Mouse (Mus musculus) urinary bladder, postnatal 10 days (tissue): ENCODE results near the gene Eqtn.

Experiments
- DNase-seq: peaks from one replicate; pipeline ENCODE4 v3.0.0; 2022; ENCODE audit warnings: low spot score

Gene Eqtn

DNA sequence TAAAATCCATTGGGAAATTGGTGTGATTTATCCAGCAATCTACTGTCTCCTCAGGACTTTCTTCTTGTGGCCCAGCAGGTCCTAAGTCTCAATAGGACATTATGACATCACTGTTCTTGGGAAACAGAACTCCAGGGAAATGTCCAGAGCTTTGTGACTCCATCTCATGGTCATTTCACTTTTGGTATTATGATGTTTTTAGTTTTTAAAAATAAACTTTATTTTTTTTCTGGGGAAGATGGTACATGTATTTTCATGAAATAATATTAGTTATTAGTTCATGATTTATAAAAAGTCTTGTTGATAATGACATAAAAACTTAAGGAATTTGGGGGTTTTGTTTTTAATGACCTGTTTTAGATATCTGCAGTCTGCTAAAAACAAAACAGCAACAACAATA, at the start of gene Eqtn:
Gene Eqtn, minus strand, starts transcription at position 101 of the 400 bp plus-strand sequence.
- no peak for DNase-seq

DNA sequence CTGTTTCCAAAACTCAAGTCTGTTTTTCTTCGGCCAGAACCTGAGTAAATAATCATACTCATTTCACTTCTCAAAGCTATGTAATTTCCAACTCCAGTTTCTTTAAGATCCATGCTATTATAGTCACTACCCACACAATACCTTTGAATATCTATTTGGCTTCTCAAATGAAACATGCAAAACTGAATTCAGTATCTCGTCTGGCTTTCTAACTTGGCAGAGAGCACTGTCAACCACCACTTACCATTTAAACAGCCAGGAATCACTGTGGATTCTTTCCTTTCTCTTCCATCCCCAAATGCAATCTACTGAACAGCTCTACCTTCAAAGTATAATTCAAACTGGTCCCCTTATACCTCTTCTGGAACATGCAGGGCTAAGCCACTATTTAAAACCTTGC, 44.7 kb upstream of the Eqtn start:
- DNase-seq, result no peak

DNA sequence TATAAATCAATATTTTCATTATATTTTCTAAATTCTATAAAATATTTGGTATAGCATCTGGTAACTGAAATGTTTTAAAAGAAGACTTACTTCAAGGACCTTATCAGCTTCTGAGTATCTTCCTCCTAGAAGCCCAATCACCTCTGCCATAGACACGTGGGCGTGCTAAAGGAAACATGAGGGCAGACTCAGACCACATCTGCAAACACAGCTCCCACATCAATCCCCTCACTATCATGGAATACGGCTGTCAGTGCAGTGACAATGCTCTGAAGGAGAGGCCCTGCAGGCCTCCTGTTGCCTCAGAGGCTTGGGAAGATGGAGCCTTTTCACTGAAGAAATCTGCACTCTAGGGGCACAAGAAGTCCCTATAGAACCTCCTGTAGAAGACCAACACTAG, 24.1 kb upstream of the Eqtn start:
- no peak for DNase-seq

GRCm38 (mm10) chr4:94941221-94941855, 12.7 kb upstream of the Eqtn start:
- DNase-seq, result no peak

DNA sequence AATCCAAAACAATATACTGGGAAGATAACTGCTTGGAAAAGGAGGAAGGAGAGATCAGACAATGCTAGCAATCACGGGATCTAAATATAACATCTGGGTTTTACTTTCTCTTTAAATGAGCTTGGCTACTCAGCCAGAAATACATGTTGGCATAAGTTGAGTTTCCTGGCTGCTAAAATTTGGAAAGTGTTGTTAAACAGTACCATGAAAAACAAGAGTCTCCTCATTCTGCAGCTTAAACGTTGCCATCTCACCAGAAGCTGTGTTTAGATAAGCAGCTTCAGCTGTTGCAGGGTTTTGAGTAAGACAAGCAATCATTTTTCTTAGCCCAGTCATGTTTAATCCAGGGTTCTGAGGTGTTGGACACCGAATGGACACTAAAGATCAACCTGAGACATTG, 26.9 kb downstream of the Eqtn start:
- no peak for DNase-seq

DNA sequence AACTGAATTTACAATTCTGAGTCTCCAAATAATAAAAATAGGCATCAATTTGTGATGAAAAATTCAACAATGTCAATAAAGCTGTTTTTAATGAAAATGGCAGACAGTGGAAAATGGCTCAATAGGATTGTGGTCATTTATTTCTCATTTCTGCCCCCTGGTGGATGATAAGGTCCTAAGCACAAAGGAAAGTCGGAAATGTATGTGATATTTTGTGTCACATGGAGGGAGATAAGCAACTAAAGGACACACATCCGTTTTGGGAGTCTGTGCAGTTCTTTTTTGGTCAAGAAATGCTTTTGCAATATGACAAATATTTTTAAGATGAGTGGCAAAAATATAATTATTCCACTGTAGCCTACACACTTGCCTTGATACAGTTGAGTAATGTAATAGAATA, 27.9 kb downstream of the Eqtn start:
- DNase-seq, result no peak
